Mouse (Mus musculus) bone marrow, adult 2 months (tissue): ENCODE data around the gene Lrrc26. TPM values are rescaled to one million over a fixed set of nuclear protein-coding genes. Genes with fewer than 3 reads are reported as not detected.
A peak's percentile ranks its signal among the peaks of the same experiment; 100 is the strongest.
"Not testable (repeated sequence)": the region's sequence is repeated elsewhere in the genome, so short reads cannot be mapped to it uniquely, and the experiment has no call there.

Experiments
- H3K27ac ChIP-seq: fragments of 200-500 bp; 2 replicates; pipeline ENCODE4 v1.5.1; 2012; ENCODE audit warnings: low read depth, mild to moderate bottlenecking, control low read depth, inconsistent platforms, low read length; ENCODE audit not compliant: control insufficient read depth, poor library complexity, insufficient read depth
- H3K4me1 ChIP-seq: fragments of 200-500 bp; 2 replicates; pipeline ENCODE4 v1.6.1; 2011; ENCODE audit warnings: low read length; ENCODE audit not compliant: control insufficient read depth, insufficient read depth
- H3K4me3 ChIP-seq: fragments of 200-500 bp; replicated peaks from 2 replicates; pipeline ENCODE3; 2011; ENCODE audit warnings: mild to moderate bottlenecking, low read depth, low read length, control low read depth; ENCODE audit not compliant: control insufficient read depth
- CTCF ChIP-seq: fragments of 200-500 bp; IDR thresholded peaks from 2 replicates; pipeline ENCODE4 v1.5.1; 2011; ENCODE audit warnings: low read length, control low read depth; ENCODE audit not compliant: control insufficient read depth, insufficient read depth
- POLR2A ChIP-seq: fragments of 200-500 bp; IDR thresholded peaks from 2 replicates; pipeline ENCODE4 v1.6.1; 2011; ENCODE audit warnings: low read depth, mild to moderate bottlenecking, control low read depth, low read length, borderline replicate concordance; ENCODE audit not compliant: control insufficient read depth
- WGBS: fragments of 180-500 bp; shearing (Covaris S2); methylation state at CpG from one replicate; pipeline ENCODE4 v1.1.7; 2018; 5-methylcytosine and 5-hydroxymethylcytosine counted together
- polyA plus RNA-seq: library from polyadenylated mRNA; stranded (reverse); fragments of >200 nt; gene quantifications from 2 replicates; pipeline ENCODE4 v1.2.4, GENCODE M21; 2011; ENCODE audit warnings: low replicate concordance; ENCODE audit not compliant: missing spikeins, insufficient read depth, insufficient read length

Lrrc26 gene
- polyA plus RNA-seq, 1 experiment: not detected

DNA sequence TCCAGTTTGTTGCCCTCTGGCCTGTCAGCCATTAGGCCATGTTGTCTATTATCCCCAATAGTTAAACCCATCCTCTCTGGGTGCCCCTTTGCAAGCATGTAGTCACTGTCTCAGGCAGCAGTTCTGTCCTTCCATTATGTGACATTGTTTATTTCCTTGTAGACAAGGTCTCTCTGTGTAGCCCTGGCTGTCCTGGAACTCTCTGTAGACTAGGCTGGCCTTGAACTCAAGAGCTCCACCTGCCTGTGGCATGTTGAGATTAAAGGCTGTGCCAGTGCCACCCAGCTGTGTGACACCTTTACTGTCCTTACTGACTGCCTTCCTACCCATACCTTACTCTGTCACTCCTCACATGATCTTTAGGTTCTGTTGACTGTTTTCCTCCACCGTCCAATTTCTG is 37.4 kb upstream of the Lrrc26 start:
- no peak overlapping the region for H3K4me3 ChIP-seq
- no peaks in the 10 kb centered on the region for H3K4me1 ChIP-seq
- H3K27ac ChIP-seq: no peak overlapping the region
- peak; percentile 45; the same call in 1 of the 2 replicates for TF ChIP-seq CTCF
- TF ChIP-seq POLR2A: no peak
- 85% methylated on average over 1 of the region's 1 CpGs for WGBS

- Histone ChIP-seq H3K4me3 (peak within 1 kb of the TSS; percentile 93), H3K4me1 (no peaks in the 10 kb centered on the region), H3K27ac (peak within 1 kb of the TSS; percentile 88)
- TF ChIP-seq POLR2A: peak; percentile 71; the same call in 1 of the 2 replicates
- TF ChIP-seq CTCF: no peak
- WGBS: under 1% methylated on average over 39 of the region's 39 CpGs
Measured at GRCm38 (mm10) chr2:25255284-25255779, 34.4 kb upstream of the Lrrc26 start, which contains the start of gene Tmem203. Gene Tmem203, plus strand, starts transcription at chr2:25255439.

DNA sequence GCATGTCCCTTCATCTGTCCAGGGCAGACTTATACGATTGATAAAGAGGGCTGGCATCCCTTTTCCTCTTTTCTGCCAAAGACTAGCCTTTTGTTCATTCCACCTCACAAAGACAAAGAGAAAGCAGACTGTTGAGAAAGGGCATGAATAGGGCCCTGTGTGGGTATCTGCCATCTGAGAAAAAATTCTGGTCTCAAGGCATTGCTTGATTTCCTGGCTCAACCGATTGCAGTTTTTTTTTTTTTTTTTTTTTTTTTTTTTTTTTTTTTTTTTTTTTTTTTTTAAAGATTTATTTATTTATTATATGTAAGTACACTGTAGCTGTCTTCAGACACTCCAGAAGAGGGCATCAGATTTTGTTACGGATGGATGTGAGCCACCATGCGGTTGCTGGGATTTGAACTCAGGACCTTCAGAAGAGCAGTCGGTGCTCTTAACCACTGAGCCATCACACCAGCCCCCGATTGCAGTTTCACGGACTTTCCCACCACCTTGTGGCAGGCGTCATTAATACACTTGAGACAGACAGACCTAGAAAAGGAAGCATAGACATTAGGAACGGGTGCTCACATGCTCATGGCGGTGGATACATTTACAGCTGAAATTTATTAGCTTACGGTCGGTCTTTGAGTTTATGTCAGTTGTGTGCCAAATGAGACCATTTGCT is 33.1 kb upstream of the Lrrc26 start:
- peak overlapping the region; percentile 4 for H3K4me3 ChIP-seq
- H3K4me1 ChIP-seq, H3K27ac ChIP-seq: not testable (repeated sequence)
- TF ChIP-seq CTCF: 0 out of 2 replicates have a peak, but pooled peaks have one; percentile 27
- WGBS: 21% methylated on average over 12 of the region's 12 CpGs

DNA sequence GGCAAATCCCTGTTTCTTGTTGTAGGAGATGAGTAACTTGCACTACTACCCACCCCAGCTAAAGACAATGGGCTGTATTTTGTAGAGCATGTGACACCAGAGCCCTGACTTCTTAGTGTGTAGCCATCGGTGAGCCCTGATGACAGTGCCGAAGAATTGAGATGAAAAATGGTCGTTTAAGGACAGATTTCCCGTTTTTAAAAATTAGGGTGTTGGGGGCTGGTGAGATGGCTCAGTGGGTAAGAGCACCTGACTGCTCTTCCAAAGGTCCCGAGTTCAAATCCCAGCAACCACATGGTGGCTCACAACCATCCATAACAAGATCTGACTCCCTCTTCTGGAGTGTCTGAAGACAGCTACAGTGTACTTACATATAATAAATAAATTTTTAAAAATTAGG is 32.5 kb upstream of the Lrrc26 start:
- not testable (repeated sequence) for H3K27ac ChIP-seq, H3K4me3 ChIP-seq, H3K4me1 ChIP-seq
- 77% methylated on average over 5 of the region's 5 CpGs for WGBS

GRCm38 (mm10) chr2:25258887-25259286 is 30.8 kb upstream of the Lrrc26 start:
- H3K4me1 ChIP-seq: no peaks in the 10 kb centered on the region
- WGBS: 58% methylated on average over 2 of the region's 2 CpGs
- TF ChIP-seq POLR2A (no peak), CTCF (0 out of 2 replicates have a peak, but pooled peaks have one; percentile 10)
- H3K27ac ChIP-seq: no peak overlapping the region
- no peak overlapping the region for H3K4me3 ChIP-seq

- H3K27ac ChIP-seq: peak overlapping the region; percentile 1; the same call in 1 of the 2 replicates
- no peak for TF ChIP-seq POLR2A
- TF ChIP-seq CTCF: no peak
- WGBS: 47% methylated on average over 12 of the region's 12 CpGs
- peaks cover 2% of the 10 kb centered on the region for H3K4me1 ChIP-seq
- peak overlapping the region; percentile 53 for H3K4me3 ChIP-seq
Measured at GRCm38 (mm10) chr2:25261870-25262269, 27.8 kb upstream of the Lrrc26 start.

- WGBS: under 1% methylated on average over 39 of the region's 39 CpGs
Measured at GRCm38 (mm10) chr2:25262291-25262767, 27.4 kb upstream of the Lrrc26 start, which contains the start of gene Tprn. Gene Tprn, plus strand, starts transcription at chr2:25262618.

GRCm38 (mm10) chr2:25262795-25263622 is 26.7 kb upstream of the Lrrc26 start:
- TF ChIP-seq POLR2A (peak; percentile 37; the same call in 1 of the 2 replicates), CTCF (no peak)
- Histone ChIP-seq H3K4me1 (peaks cover 2% of the 10 kb centered on the region), H3K27ac (peak overlapping the region; percentile 77), H3K4me3 (peak overlapping the region; percentile 81)
- under 1% methylated on average over 82 of the region's 82 CpGs for WGBS

More at GRCm38 (mm10) chr2:25262291-25262767, 27.4 kb upstream of the Lrrc26 start, which contains the start of gene Tprn:
- H3K4me3 ChIP-seq: peak within 1 kb of the TSS; percentile 81
- H3K4me1 ChIP-seq: peaks cover 2% of the 10 kb centered on the region
- H3K27ac ChIP-seq: peak within 1 kb of the TSS; percentile 77
- TF ChIP-seq CTCF: no peak
- peak; percentile 81; the same call in 1 of the 2 replicates for TF ChIP-seq POLR2A
